Mouse (Mus musculus) hindbrain, embryonic 10.5 days (tissue): ENCODE data around the gene Pigu. TPM values are rescaled to one million over a fixed set of nuclear protein-coding genes. Genes with fewer than 3 reads are reported as not detected.
A peak's percentile ranks its signal among the peaks of the same experiment; 100 is the strongest.

Experiments
- DNase-seq: peaks from one replicate; pipeline ENCODE4 v3.0.0-alpha.2; 2017; ENCODE audit warnings: low spot score
- H3K27ac ChIP-seq: fragments of 300-500 bp; sonication (generic); 2 replicates; pipeline ENCODE4 v1.5.1; 2016; ENCODE audit warnings: mild to moderate bottlenecking, moderate library complexity
- H3K27me3 ChIP-seq: fragments of 300-500 bp; sonication (generic); 2 replicates; pipeline ENCODE4 v1.6.1; 2016; ENCODE audit warnings: mild to moderate bottlenecking; ENCODE audit not compliant: poor library complexity, insufficient read depth, severe bottlenecking
- H3K36me3 ChIP-seq: fragments of 300-500 bp; sonication (generic); 2 replicates; pipeline ENCODE4 v1.6.1; 2016; ENCODE audit warnings: mild to moderate bottlenecking, moderate library complexity
- H3K4me1 ChIP-seq: fragments of 300-500 bp; sonication (generic); replicated peaks from 2 replicates; pipeline ENCODE4 v1.6.1; 2016; ENCODE audit warnings: mild to moderate bottlenecking
- H3K4me3 ChIP-seq: fragments of 300-500 bp; sonication (generic); 2 replicates; pipeline ENCODE4 v1.5.1; 2016; ENCODE audit warnings: mild to moderate bottlenecking, moderate library complexity
- H3K9me3 ChIP-seq: fragments of 300-500 bp; sonication (generic); 2 replicates; pipeline ENCODE4 v1.6.1; 2016; ENCODE audit warnings: mild to moderate bottlenecking, moderate library complexity
- WGBS: fragments of 180-500 bp; shearing (Covaris S2); methylation state at CpG from one replicate; pipeline ENCODE4 v1.1.7; 2016; 5-methylcytosine and 5-hydroxymethylcytosine counted together
- polyA plus RNA-seq: library from polyadenylated mRNA; unstranded; fragments of >200 nt; fragmentation: Nextera tagmentation; extraction: Ambion mirVana; gene quantifications from 2 replicates; pipeline ENCODE4 v1.2.1, GENCODE M21; 2016

Pigu gene
- polyA plus RNA-seq, 1 experiment from 2014 or later, result 57.1 TPM

DNA sequence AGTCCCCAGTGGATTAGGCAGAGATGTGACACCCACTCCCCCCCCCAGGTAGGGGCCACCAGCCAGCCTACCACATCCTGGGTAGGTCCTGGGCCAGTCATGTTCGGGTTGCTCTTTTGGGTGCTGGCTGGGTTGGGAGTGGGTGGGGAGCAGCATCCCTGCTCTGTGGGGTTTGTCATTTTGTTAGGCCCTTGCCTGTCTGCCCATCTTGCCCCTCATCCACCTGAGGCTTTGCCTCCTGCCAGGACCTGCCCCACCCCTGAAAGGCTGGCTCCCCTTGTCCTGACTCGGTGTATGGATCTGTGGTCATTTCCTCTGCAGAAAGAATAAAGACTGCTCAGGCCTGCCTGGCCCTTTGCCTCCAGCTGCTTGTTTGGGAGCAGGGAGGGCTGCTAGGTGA lies 79.5 kb downstream of the Pigu start:
- Histone ChIP-seq H3K27ac (no peak overlapping the region), H3K27me3 (no peaks in the 10 kb centered on the region), H3K4me1 (peaks cover 23% of the 10 kb centered on the region), H3K36me3 (peaks cover 45% of the 10 kb centered on the region), H3K9me3 (no peaks in the 10 kb centered on the region), H3K4me3 (peak overlapping the region; percentile 89)
- WGBS, result 81% methylated on average over 2 of the region's 2 CpGs
- DNase-seq, result no peak

DNA sequence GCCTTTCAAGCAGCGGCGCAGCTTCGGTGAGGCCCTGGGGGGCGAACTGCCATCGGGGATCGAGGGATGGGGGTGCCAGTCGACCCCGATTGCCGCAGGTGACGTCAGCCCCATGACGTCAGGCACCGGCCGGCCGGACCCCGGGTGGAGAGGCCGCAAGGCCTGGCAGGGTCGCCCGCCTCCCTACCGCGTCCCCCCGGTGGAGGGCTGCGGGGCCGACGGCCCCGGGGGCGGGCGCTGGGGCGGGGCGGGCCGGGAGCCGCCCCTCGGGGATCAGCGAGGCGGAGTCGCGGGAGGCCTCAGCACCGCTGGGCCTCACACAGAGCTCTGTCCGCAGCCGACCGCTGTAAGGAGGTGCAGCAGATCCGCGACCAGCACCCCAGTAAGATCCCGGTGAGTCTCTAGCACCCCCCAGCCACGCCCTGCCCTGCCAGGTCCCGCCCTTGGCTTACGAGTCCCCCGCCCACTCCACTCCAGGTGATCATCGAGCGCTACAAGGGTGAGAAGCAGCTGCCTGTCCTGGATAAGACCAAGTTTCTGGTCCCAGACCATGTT lies 80.5 kb downstream of the Pigu start:
- Histone ChIP-seq H3K4me3 (peak overlapping the region; percentile 89), H3K27ac (peak overlapping the region; percentile 93), H3K36me3 (peaks cover 40% of the 10 kb centered on the region), H3K9me3 (no peaks in the 10 kb centered on the region), H3K4me1 (peaks cover 23% of the 10 kb centered on the region), H3K27me3 (no peaks in the 10 kb centered on the region)
- peak; percentile 59 for DNase-seq
- WGBS, result 1% methylated on average over 49 of the region's 49 CpGs

DNA sequence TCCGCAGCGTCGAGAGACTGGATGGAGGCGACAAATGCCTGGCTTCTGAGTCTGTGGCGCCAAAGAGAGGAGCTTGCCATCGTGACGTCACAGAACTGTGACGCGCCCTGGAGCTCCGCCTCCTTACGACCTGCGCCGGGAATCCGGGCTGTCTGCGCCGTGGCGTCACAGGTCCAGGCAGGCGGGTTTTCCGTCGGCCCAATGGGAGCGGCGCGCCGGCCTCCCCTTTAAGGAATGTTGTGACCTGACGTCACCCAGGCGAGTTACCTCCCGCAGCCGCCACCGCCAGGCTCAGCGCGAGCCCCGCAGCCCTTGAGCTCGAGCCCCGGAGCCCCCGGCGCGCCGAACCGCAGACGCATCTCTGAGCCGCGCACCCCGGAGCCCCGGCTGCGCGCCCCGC lies 81.0 kb downstream of the Pigu start, which contains the start of gene Map1lc3a:
Gene Map1lc3a (plus strand): TSS at position 103 of the 400 bp plus-strand sequence.
- Histone ChIP-seq H3K9me3 (no peaks in the 10 kb centered on the region), H3K4me3 (peak within 1 kb of the TSS; percentile 89), H3K4me1 (peaks cover 23% of the 10 kb centered on the region), H3K36me3 (peaks cover 35% of the 10 kb centered on the region), H3K27me3 (no peaks in the 10 kb centered on the region), H3K27ac (peak within 1 kb of the TSS; percentile 93)
- peak; percentile 93 for DNase-seq
- 1% methylated on average over 47 of the region's 47 CpGs for WGBS

DNA sequence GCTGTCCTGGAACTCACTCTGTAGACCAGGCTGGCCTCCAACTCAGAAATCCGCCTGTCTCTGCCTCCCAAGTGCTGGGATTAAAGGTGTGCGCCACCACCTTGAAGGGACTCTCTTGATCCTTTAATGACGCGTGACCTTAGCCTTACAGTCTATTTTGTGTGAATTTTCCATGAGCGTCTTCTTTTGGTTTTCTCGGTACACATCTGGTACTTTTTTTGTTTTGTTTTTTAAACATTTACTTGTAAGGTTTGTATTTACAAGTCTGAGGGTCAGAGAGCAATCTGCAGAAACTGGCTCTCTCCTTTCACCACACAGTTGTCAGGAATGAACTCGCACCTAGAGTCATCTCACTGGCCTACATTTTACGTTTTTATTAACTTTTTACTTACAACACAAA lies 83.6 kb downstream of the Pigu start:
- 89% methylated on average over 8 of the region's 8 CpGs for whole genome bisulfite sequencing
- Histone ChIP-seq H3K4me1 (peaks cover 23% of the 10 kb centered on the region), H3K4me3 (no peak overlapping the region), H3K36me3 (peaks cover 15% of the 10 kb centered on the region), H3K27me3 (no peaks in the 10 kb centered on the region), H3K9me3 (no peaks in the 10 kb centered on the region), H3K27ac (no peak overlapping the region)
- DNase-seq, result no peak

DNA sequence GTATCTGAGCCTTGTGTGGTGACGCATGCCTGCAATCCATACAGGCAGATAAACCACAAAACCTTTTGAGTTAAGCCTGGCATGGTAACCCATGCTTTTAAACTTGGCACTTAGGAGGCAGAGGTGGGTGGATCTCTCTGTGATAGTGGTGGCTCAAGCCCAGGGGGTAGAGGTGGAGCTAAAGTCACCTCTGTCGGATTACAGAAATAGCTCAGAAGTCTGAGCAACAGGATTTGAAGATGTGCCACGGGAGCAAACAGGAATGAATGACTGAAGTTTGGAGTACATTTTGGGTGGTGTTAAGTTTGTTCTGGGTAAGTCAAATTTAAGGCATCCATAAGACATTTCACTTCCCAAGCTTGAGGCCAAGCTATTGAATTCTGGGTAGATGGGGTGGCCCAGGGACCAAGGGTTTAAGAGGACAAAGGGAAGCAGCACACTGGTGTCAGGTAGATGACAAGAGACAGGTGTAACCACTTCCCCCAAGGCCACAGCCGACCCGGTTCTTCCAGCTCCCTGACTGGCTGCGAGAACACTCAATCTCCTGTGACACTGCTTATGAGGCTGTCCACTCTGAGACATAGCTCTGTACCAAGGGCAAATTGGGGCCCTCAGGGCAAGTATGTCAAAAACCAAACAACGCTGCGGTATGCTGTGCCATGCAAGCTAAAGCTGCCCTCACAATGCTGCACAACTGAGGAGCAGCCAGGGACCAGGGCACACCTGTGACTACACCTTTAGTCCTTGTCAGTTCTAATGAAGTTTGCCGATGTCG lies 84.6 kb downstream of the Pigu start:
- Histone ChIP-seq H3K36me3 (peaks cover 4% of the 10 kb centered on the region; the same call in 1 of the 2 replicates), H3K27ac (no peak overlapping the region), H3K9me3 (no peaks in the 10 kb centered on the region), H3K4me1 (peaks cover 19% of the 10 kb centered on the region), H3K27me3 (no peaks in the 10 kb centered on the region), H3K4me3 (no peak overlapping the region)
- 76% methylated on average over 10 of the region's 10 CpGs for WGBS
- no peak for DNase-seq

DNA sequence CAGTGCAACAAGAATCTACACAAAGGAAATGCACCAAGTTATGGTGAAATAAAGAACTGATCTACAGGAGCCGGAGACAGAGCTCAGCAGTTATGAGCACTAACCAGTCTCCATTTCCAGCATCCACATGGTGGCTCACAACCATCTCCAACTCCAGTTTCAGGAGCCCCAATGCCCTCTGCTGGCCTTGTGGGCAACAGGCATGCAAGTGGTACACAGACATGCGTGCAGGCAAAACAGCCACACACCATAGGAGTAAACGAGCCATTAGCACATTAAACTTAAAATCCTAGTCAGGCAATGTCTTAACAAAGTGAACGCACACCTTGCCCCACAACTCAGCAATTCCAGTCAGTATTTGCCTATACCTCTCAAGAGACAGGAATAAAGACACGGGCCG lies 85.3 kb downstream of the Pigu start:
- Histone ChIP-seq H3K4me3 (no peak overlapping the region), H3K4me1 (peaks cover 13% of the 10 kb centered on the region), H3K9me3 (no peaks in the 10 kb centered on the region), H3K36me3 (peaks cover 2% of the 10 kb centered on the region; the same call in 1 of the 2 replicates), H3K27ac (no peak overlapping the region), H3K27me3 (no peaks in the 10 kb centered on the region)
- 87% methylated on average over 6 of the region's 6 CpGs for WGBS
- DNase-seq, result no peak

DNA sequence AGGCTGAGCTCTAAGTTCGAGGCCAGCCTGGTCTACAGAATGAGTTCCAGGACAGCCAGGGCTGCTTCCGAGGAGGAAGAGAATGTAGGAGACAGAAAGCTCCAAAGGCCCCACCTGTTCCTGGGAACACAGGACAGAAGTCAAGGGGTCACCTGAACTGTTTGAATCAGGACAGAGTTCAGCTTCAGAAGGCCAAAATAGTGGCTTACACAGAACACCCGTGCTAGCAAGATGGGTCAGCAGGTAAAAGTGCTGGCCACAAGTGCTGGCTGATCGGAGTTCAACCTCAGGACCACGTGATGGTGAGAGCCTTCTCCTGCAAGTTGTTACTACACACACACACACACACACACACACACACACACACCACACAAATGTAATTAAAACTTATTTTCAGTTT lies 90.3 kb downstream of the Pigu start:
- 77% methylated on average over 5 of the region's 5 CpGs for whole genome bisulfite sequencing
- Histone ChIP-seq H3K27me3 (no peaks in the 10 kb centered on the region), H3K4me1 (no peaks in the 10 kb centered on the region; the same call in 1 of the 2 replicates), H3K27ac (no peak overlapping the region), H3K36me3 (no peaks in the 10 kb centered on the region), H3K4me3 (no peak overlapping the region), H3K9me3 (no peaks in the 10 kb centered on the region)
- DNase-seq, result no peak

DNA sequence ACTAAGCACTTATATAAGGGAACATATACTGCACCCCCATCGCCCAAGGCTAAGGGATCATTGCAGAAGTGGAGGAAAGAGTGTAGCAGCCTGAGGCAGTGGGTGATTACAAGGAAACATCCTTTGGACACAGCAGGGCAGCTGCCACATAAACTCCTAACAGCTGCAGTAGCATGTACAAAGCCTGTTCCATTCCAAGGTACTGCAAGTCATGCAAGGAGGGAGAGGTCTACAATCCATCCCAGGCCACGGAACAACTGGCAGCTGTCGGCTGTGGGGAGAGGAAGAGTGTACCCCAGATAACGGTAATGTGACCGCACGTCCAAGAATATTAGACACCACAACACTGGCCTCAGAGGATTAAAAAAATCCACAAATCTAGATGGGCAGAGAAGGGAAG lies 91.7 kb downstream of the Pigu start:
- Histone ChIP-seq H3K4me3 (no peak overlapping the region), H3K36me3 (no peaks in the 10 kb centered on the region), H3K27me3 (no peaks in the 10 kb centered on the region), H3K9me3 (no peaks in the 10 kb centered on the region), H3K4me1 (no peaks in the 10 kb centered on the region; the same call in 1 of the 2 replicates), H3K27ac (no peak overlapping the region)
- WGBS, result 92% methylated on average over 6 of the region's 6 CpGs
- no peak for DNase-seq

DNA sequence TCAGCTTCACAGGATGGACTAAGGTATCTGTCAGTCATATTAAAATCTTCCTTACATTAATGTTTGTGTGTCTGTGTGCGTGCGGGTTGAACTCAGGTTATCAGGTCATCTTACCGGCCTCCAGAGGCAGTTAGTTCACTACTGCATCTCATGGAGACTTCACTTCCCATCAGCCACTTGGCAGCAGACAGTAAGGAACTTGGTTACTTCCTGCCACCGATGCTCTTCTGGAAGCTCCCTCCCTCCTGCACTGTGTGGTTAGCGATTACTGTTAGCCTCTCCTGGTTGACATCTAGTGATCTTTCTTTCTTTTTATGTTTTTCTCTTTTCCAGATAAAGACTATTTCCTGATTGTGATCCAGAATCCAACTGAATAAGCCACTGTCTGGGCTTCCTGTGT lies 107.6 kb downstream of the Pigu start:
- 98% methylated on average over 5 of the region's 5 CpGs for WGBS
- Histone ChIP-seq H3K4me1 (no peaks in the 10 kb centered on the region), H3K27me3 (no peaks in the 10 kb centered on the region), H3K4me3 (no peak overlapping the region), H3K36me3 (peaks cover 74% of the 10 kb centered on the region), H3K9me3 (no peaks in the 10 kb centered on the region), H3K27ac (no peak overlapping the region)
- no peak for DNase-seq

DNA sequence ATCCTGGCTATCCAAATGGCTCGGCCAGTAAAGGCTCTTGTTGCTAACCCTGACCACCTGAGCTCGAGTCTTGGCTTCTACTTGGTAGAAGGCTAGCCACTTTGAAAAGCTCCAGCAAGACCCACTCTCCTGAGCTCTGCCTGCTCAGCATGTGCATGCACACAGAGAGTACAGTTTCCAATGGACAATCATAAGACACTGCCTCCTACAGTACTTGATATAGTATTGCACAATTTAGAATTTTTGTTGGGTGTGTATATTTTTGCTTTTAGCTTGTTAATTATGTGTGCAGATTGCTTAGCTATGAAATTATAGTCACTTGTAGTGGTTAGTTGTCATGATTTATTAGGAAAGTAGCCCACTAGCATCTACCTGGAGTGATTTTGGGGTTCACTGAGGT lies 108.5 kb downstream of the Pigu start:
- peaks cover 83% of the 10 kb centered on the region for H3K36me3 ChIP-seq
- WGBS, result 87% methylated on average over 2 of the region's 2 CpGs

DNA sequence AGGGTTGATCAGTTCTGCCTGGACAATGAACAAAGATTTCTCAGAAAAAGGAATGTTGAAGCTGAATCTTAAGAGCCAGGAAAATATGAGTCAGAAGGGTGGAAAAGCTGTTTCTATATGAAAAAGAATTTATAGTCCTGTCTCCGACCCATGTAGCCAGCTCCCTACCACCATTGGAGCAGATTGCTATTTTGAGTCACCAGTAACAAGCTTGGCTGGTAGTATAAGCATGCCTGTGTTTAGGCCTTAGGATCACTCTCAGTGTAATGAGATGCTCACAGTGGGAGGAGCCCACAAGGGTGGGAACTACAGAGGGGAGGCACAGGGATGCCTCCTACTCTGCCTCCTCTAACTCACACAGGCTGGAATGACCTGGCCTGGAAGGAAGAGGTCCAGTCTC lies 109.0 kb downstream of the Pigu start:
- Histone ChIP-seq H3K27me3 (no peaks in the 10 kb centered on the region), H3K9me3 (no peaks in the 10 kb centered on the region), H3K36me3 (peaks cover 88% of the 10 kb centered on the region), H3K27ac (no peak overlapping the region), H3K4me3 (no peak overlapping the region), H3K4me1 (no peaks in the 10 kb centered on the region)
- WGBS, result 92% methylated on average over 1 of the region's 1 CpGs
- no peak for DNase-seq

More for the DNA sequence above, 108.5 kb downstream of the Pigu start:
- H3K4me3 ChIP-seq, result no peak overlapping the region
- no peaks in the 10 kb centered on the region for H3K4me1 ChIP-seq
- no peak for DNase-seq
- H3K9me3 ChIP-seq, result no peaks in the 10 kb centered on the region
- H3K27ac ChIP-seq, result no peak overlapping the region
- no peaks in the 10 kb centered on the region for H3K27me3 ChIP-seq

DNA sequence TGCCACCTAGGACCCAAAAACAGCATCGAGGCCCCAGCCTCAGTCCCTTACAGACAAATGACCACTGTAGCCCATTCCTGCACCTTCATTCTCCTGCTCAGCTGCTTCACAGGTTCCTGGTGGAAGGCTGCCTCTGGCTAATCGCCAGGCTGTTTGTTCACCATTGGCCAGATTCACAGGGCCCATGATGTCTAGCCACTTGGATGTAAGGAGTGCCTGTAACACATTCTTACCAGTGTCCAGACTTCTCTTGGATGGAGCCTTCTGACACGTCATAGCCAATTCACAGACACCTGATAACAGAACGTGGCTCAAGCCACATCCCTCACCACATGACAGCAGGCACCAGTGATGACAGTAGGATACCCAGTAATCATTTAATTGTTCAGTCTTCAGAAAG lies 111.0 kb downstream of the Pigu start:
- DNase-seq, result no peak
- no peak overlapping the region for H3K4me3 ChIP-seq
- no peak overlapping the region for H3K27ac ChIP-seq
- H3K9me3 ChIP-seq, result no peaks in the 10 kb centered on the region
- 93% methylated on average over 4 of the region's 4 CpGs for WGBS
- H3K36me3 ChIP-seq, result peaks cover 98% of the 10 kb centered on the region
- H3K4me1 ChIP-seq, result no peaks in the 10 kb centered on the region
- no peaks in the 10 kb centered on the region for H3K27me3 ChIP-seq

DNA sequence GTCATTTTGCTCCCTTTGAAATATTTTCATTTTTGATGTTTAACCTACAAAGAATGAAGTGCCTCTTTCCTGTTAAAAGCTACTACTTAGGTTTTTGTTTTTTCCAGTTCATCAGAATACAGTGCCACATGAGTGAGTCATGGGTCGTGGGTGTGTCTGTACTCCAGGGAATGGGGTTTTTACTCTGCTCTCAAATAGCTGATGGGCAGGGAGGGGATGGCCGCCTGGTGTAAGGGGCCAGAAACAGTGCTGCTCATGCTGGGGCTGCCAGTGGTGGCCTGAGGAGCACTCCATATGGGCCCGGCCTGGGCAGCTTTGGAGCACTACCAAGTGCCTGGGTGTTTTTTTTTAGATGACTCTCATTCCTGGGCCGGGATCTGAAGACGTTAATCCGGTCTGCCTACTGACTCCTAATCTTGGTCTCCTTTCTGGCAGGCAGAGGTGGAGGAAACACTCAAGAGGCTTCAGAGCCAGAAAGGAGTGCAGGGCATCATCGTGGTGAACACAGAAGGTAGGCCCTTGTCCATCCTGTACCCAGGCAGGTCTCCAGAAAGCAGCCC lies 114.9 kb downstream of the Pigu start:
- peaks cover 9% of the 10 kb centered on the region for H3K4me1 ChIP-seq
- WGBS, result 90% methylated on average over 7 of the region's 7 CpGs
- H3K4me3 ChIP-seq, result no peak overlapping the region
- no peak overlapping the region for H3K27ac ChIP-seq
- peaks cover 71% of the 10 kb centered on the region for H3K36me3 ChIP-seq
- no peak for DNase-seq
- H3K9me3 ChIP-seq, result no peaks in the 10 kb centered on the region
- H3K27me3 ChIP-seq, result no peaks in the 10 kb centered on the region
